Mouse (Mus musculus) midbrain, embryonic 13.5 days (tissue): Measurements from ENCODE around the gene Iqcj. TPM values are rescaled to one million over a fixed set of nuclear protein-coding genes. Genes with fewer than 3 reads are reported as not detected.
"Not testable (repeated sequence)": the region's sequence is repeated elsewhere in the genome, so short reads cannot be mapped to it uniquely, and the experiment has no call there.

Experiments
- ATAC-seq: fragments of 200-750 bp; cut with Nextera tagmentation; 2 replicates; pipeline ENCODE4 v1.8.0; 2017; ENCODE audit warnings: mild to moderate bottlenecking, moderate TSS enrichment, moderate library complexity
- H3K27ac ChIP-seq: fragments of 300-500 bp; sonication (generic); 2 replicates; pipeline ENCODE4 v1.5.1; 2015; ENCODE audit warnings: inconsistent platforms, mild to moderate bottlenecking, moderate library complexity
- H3K27me3 ChIP-seq: fragments of 300-500 bp; sonication (generic); 2 replicates; pipeline ENCODE4 v1.6.1; 2015; ENCODE audit warnings: mild to moderate bottlenecking, inconsistent platforms
- H3K36me3 ChIP-seq: fragments of 300-500 bp; sonication (generic); 2 replicates; pipeline ENCODE4 v1.6.1; 2015; ENCODE audit warnings: mild to moderate bottlenecking, inconsistent platforms
- H3K4me1 ChIP-seq: fragments of 300-500 bp; sonication (generic); replicated peaks from 2 replicates; pipeline ENCODE4 v1.6.1; 2015; ENCODE audit warnings: inconsistent platforms
- H3K4me2 ChIP-seq: fragments of 300-500 bp; sonication (generic); replicated peaks from 2 replicates; pipeline ENCODE4 v1.6.1; 2015; ENCODE audit warnings: moderate library complexity, mild to moderate bottlenecking, inconsistent platforms
- H3K4me3 ChIP-seq: fragments of 300-500 bp; sonication (generic); replicated peaks from 2 replicates; pipeline ENCODE4 v1.5.1; 2015; ENCODE audit warnings: mild to moderate bottlenecking, inconsistent platforms
- H3K9ac ChIP-seq: fragments of 300-500 bp; sonication (generic); replicated peaks from 2 replicates; pipeline ENCODE4 v1.6.1; 2015; ENCODE audit warnings: mild to moderate bottlenecking, inconsistent platforms
- H3K9me3 ChIP-seq: fragments of 300-500 bp; sonication (generic); 2 replicates; pipeline ENCODE4 v1.6.1; 2016; ENCODE audit warnings: mild to moderate bottlenecking, inconsistent platforms
- WGBS: fragments of 180-500 bp; shearing (Covaris S2); methylation state at CpG from one replicate; pipeline ENCODE4 v1.1.7; 2015; 5-methylcytosine and 5-hydroxymethylcytosine counted together
- polyA plus RNA-seq: library from polyadenylated mRNA; unstranded; fragments of >200 nt; fragmentation: Nextera tagmentation; extraction: Ambion mirVana; gene quantifications from 2 replicates; pipeline ENCODE4 v1.2.1, GENCODE M21; 2015

Iqcj gene
- polyA plus RNA-seq, 1 experiment from 2014 or later = 1.8 TPM

- Histone ChIP-seq H3K4me1 (no peaks in the 10 kb centered on the region), H3K36me3 (no peaks in the 10 kb centered on the region), H3K27ac (no peak overlapping the region), H3K4me3 (no peak overlapping the region), H3K9ac (no peak overlapping the region), H3K4me2 (no peak overlapping the region), H3K27me3 (no peaks in the 10 kb centered on the region), H3K9me3 (no peaks in the 10 kb centered on the region)
- WGBS = 79% methylated on average over 4 of the region's 4 CpGs
- ATAC-seq = no peak
Observed at GRCm38 (mm10) chr3:68096724-68097431, 204.9 kb downstream of the Iqcj start.

GRCm38 (mm10) chr3:68099561-68099960 is 207.5 kb downstream of the Iqcj start:
- H3K4me3 ChIP-seq, H3K4me2 ChIP-seq, H3K27me3 ChIP-seq, H3K9ac ChIP-seq, ATAC-seq, H3K27ac ChIP-seq, H3K4me1 ChIP-seq, H3K9me3 ChIP-seq, H3K36me3 ChIP-seq: not testable (repeated sequence)
- WGBS = 86% methylated on average over 6 of the region's 6 CpGs

- ATAC-seq = no peak
Observed at GRCm38 (mm10) chr3:68101343-68101742, 209.3 kb downstream of the Iqcj start.

GRCm38 (mm10) chr3:68105081-68105685 is 213.2 kb downstream of the Iqcj start:
- Histone ChIP-seq H3K27me3 (no peaks in the 10 kb centered on the region), H3K4me3 (no peak overlapping the region), H3K9me3 (no peaks in the 10 kb centered on the region), H3K36me3 (no peaks in the 10 kb centered on the region), H3K27ac (no peak overlapping the region), H3K9ac (no peak overlapping the region), H3K4me2 (no peak overlapping the region), H3K4me1 (no peaks in the 10 kb centered on the region)
- WGBS = 66% methylated on average over 2 of the region's 2 CpGs
- no peak for ATAC-seq

More at GRCm38 (mm10) chr3:68101343-68101742, 209.3 kb downstream of the Iqcj start:
- H3K36me3 ChIP-seq = no peaks in the 10 kb centered on the region
- no peak overlapping the region for H3K9ac ChIP-seq
- no peaks in the 10 kb centered on the region for H3K4me1 ChIP-seq
- no peaks in the 10 kb centered on the region for H3K9me3 ChIP-seq
- WGBS = 84% methylated on average over 4 of the region's 4 CpGs
- H3K4me2 ChIP-seq = no peak overlapping the region
- no peak overlapping the region for H3K27ac ChIP-seq
- H3K27me3 ChIP-seq = no peaks in the 10 kb centered on the region
- no peak overlapping the region for H3K4me3 ChIP-seq

Other genes starting within 250 kb of the Iqcj start
- gene Iqschfp, start within 50 bp of the Iqcj start, polyA plus RNA-seq = 5.8 and 9.6 TPM in 2 replicates
- gene Schip1, start 172.6 kb downstream of the Iqcj start, polyA plus RNA-seq = 127 and 128 TPM in 2 replicates